ENCODE assay signal across 9 mouse cellular contexts in genomic region chr12:111653434-111653833, GRCm38 (mm10). TPM values are rescaled to one million over a fixed set of nuclear protein-coding genes. Genes with fewer than 3 reads are reported as not detected.
DNase-seq lines count a peak whose midpoint lies in the region; ATAC-seq and TF ChIP-seq lines count a peak whose summit lies in the region.
"Had no signal": no experiment of that assay in that cellular context is flagged by ENCODE, and none has a peak within 500 bp of the region (broad histone marks: within the 10 kb centered on the region; RNA-seq: fewer than 3 reads in every experiment).

No protein-coding gene starts in this region.

- no peaks in the 10 kb centered on the region for H3K27me3 ChIP-seq in thymus, adult 2 months (ENCODE audit: control insufficient read depth, insufficient read depth, low read length)
- no peaks in the 10 kb centered on the region for H3K27me3 ChIP-seq in forebrain, embryonic 15.5 days
- no peaks in the 10 kb centered on the region for H3K27me3 ChIP-seq in hindbrain, embryonic 13.5 days
- no peaks in the 10 kb centered on the region for H3K27me3 ChIP-seq in limb, embryonic 10.5 days (ENCODE audit: low read depth, poor library complexity, severe bottlenecking)
- H3K27me3 ChIP-seq: neural tube, embryonic 13.5 days had no signal

- ATAC-seq in cerebellum, adult (ENCODE audit: insufficient number of reproducible peaks, low FRiP score, low TSS enrichment): peak; percentile 46; the same call in 1 of the 2 replicates
- 0 out of 2 replicates have a peak, but pooled peaks have one; percentile 8 for ATAC-seq in forebrain, embryonic 15.5 days (replicated peaks)
- ATAC-seq in hindbrain, embryonic 13.5 days (ENCODE audit: low FRiP score): no peak

- no peak overlapping the region for H3K9ac ChIP-seq in forebrain, embryonic 15.5 days (replicated peaks)
- H3K9ac ChIP-seq in hindbrain, embryonic 13.5 days: peak overlapping the region; percentile 29; the same call in 1 of the 2 replicates
- H3K9ac ChIP-seq: neural tube, embryonic 13.5 days had no signal

- no peak overlapping the region for H3K4me2 ChIP-seq in forebrain, embryonic 15.5 days (replicated peaks)
- no peak overlapping the region for H3K4me2 ChIP-seq in hindbrain, embryonic 13.5 days
- H3K4me2 ChIP-seq: neural tube, embryonic 13.5 days had no signal

- H3K27ac ChIP-seq in thymus, adult 2 months (ENCODE audit: control insufficient read depth, insufficient read depth, low read length): no peak overlapping the region
- no peak overlapping the region for H3K27ac ChIP-seq in forebrain, embryonic 15.5 days (replicated peaks)
- H3K27ac ChIP-seq in hindbrain, embryonic 13.5 days: no peak overlapping the region
- H3K27ac ChIP-seq in limb, embryonic 10.5 days: no peak overlapping the region

- DNase-seq in thymus, adult 2 months: peak; percentile 56
- no peak for DNase-seq in thymus, adult 18-20 months
- DNase-seq in limb, embryonic 10.5 days (ENCODE audit: low spot score): peak; percentile 55
- DNase-seq in naive thymus-derived CD4-positive, alpha-beta T cell, adult 2 months (ENCODE audit: low read depth): peak; percentile 82
- DNase-seq in thymus, postnatal 25 days: peak; percentile 59

- TF ChIP-seq CTCF in thymus, adult 2 months (IDR thresholded peaks at IDR 0.05; ENCODE audit: borderline replicate concordance, control insufficient read depth, extremely low read depth, insufficient read depth, low read length, poor library complexity): peak; percentile 77; the same call in 1 of the 2 replicates

- 48% methylated on average over 3 of the region's 3 CpGs for WGBS in thymus, adult 2 months
- WGBS in forebrain, embryonic 15.5 days: 21% methylated on average over 3 of the region's 3 CpGs
- 28% methylated on average over 3 of the region's 3 CpGs for WGBS in hindbrain, embryonic 13.5 days
- WGBS in limb, embryonic 10.5 days: 49% methylated on average over 3 of the region's 3 CpGs

- no peak for TF ChIP-seq POLR2A in thymus, adult 2 months (IDR thresholded peaks at IDR 0.05; ENCODE audit: control insufficient read depth, extremely low read depth, insufficient read depth, low read length, poor library complexity)

- peaks cover 35% of the 10 kb centered on the region for H3K36me3 ChIP-seq in thymus, adult 2 months (ENCODE audit: control insufficient read depth, insufficient read depth, low read length)
- H3K36me3 ChIP-seq in forebrain, embryonic 15.5 days: peaks cover 53% of the 10 kb centered on the region
- H3K36me3 ChIP-seq in hindbrain, embryonic 13.5 days: peaks cover 81% of the 10 kb centered on the region
- H3K36me3 ChIP-seq in limb, embryonic 10.5 days: peaks cover 94% of the 10 kb centered on the region

- no peaks in the 10 kb centered on the region for H3K4me1 ChIP-seq in thymus, adult 2 months (replicated peaks; ENCODE audit: control insufficient read depth, insufficient read depth, low read length)
- H3K4me1 ChIP-seq in forebrain, embryonic 15.5 days: no peaks in the 10 kb centered on the region
- H3K4me1 ChIP-seq in hindbrain, embryonic 13.5 days (replicated peaks): peaks cover 5% of the 10 kb centered on the region; the same call in 1 of the 2 replicates
- H3K4me1 ChIP-seq in limb, embryonic 10.5 days: no peaks in the 10 kb centered on the region
- H3K4me1 ChIP-seq: neural tube, embryonic 13.5 days had no signal

- no peaks in the 10 kb centered on the region for H3K9me3 ChIP-seq in forebrain, embryonic 15.5 days
- H3K9me3 ChIP-seq in hindbrain, embryonic 13.5 days: no peaks in the 10 kb centered on the region
- H3K9me3 ChIP-seq in limb, embryonic 10.5 days (replicated peaks): no peaks in the 10 kb centered on the region
- H3K9me3 ChIP-seq: neural tube, embryonic 13.5 days had no signal

- no peak overlapping the region for H3K4me3 ChIP-seq in thymus, adult 2 months (ENCODE audit: control insufficient read depth, insufficient read depth, low read length)
- no peak overlapping the region for H3K4me3 ChIP-seq in forebrain, embryonic 15.5 days
- no peak overlapping the region for H3K4me3 ChIP-seq in hindbrain, embryonic 13.5 days
- H3K4me3 ChIP-seq in limb, embryonic 10.5 days: no peak overlapping the region
- H3K4me3 ChIP-seq: neural tube, embryonic 13.5 days had no signal

RNA-seq across cellular contexts. Expression of gene Ckb, which starts 18.7 kb away (rescaled TPM):
- 107 and 119 TPM in 2 replicates for polyA plus RNA-seq in thymus, adult 2 months (2012; rRNA removed)
- polyA plus RNA-seq in forebrain, embryonic 15.5 days (2015; fragmentation: Nextera tagmentation; extraction: Ambion mirVana): 1,536 and 1,584 TPM in 2 replicates
- polyA plus RNA-seq in hindbrain, embryonic 13.5 days (2015; fragmentation: Nextera tagmentation; extraction: Ambion mirVana): 1,675 and 1,703 TPM in 2 replicates
- 46.5 and 55.9 TPM in 2 replicates for polyA plus RNA-seq in limb, embryonic 10.5 days (2016; fragmentation: Nextera tagmentation; extraction: Ambion mirVana)

RNA-seq across cellular contexts. Expression of gene Trmt61a, which starts 24.5 kb away (rescaled TPM):
- polyA plus RNA-seq in thymus, adult 2 months (2012; rRNA removed): 40.4 and 47.2 TPM in 2 replicates
- polyA plus RNA-seq in forebrain, embryonic 15.5 days (2015; fragmentation: Nextera tagmentation; extraction: Ambion mirVana): 10.6 and 12.0 TPM in 2 replicates
- 8.6 and 9.3 TPM in 2 replicates for polyA plus RNA-seq in hindbrain, embryonic 13.5 days (2015; fragmentation: Nextera tagmentation; extraction: Ambion mirVana)
- polyA plus RNA-seq in limb, embryonic 10.5 days (2016; fragmentation: Nextera tagmentation; extraction: Ambion mirVana): 18.2 and 21.0 TPM in 2 replicates

RNA-seq across cellular contexts. Expression of gene Bag5, which starts 59.6 kb away (rescaled TPM):
- 12.8 and 16.6 TPM in 2 replicates for polyA plus RNA-seq in thymus, adult 2 months (2012; rRNA removed)
- polyA plus RNA-seq in forebrain, embryonic 15.5 days (2015; fragmentation: Nextera tagmentation; extraction: Ambion mirVana): 65.1 and 69.1 TPM in 2 replicates
- polyA plus RNA-seq in hindbrain, embryonic 13.5 days (2015; fragmentation: Nextera tagmentation; extraction: Ambion mirVana): 65.3 and 67.9 TPM in 2 replicates
- 52.6 and 52.9 TPM in 2 replicates for polyA plus RNA-seq in limb, embryonic 10.5 days (2016; fragmentation: Nextera tagmentation; extraction: Ambion mirVana)

RNA-seq across cellular contexts. Expression of gene Apopt1, which starts 59.6 kb away (rescaled TPM):
- polyA plus RNA-seq in thymus, adult 2 months (2012; rRNA removed): 32.3 and 38.8 TPM in 2 replicates
- 48.2 and 48.7 TPM in 2 replicates for polyA plus RNA-seq in forebrain, embryonic 15.5 days (2015; fragmentation: Nextera tagmentation; extraction: Ambion mirVana)
- polyA plus RNA-seq in hindbrain, embryonic 13.5 days (2015; fragmentation: Nextera tagmentation; extraction: Ambion mirVana): 55.1 and 62.1 TPM in 2 replicates
- 57.4 and 64.8 TPM in 2 replicates for polyA plus RNA-seq in limb, embryonic 10.5 days (2016; fragmentation: Nextera tagmentation; extraction: Ambion mirVana)

Comparison
In these comparisons a context has a peak if more than half of its experiments do, and no peak if none do; other contexts are left out.
1. DNase-seq: peak in thymus, adult 2 months (single experiment), limb, embryonic 10.5 days (single experiment), naive thymus-derived CD4-positive, alpha-beta T cell, adult 2 months (single experiment) and thymus, postnatal 25 days (single experiment); none in thymus, adult 18-20 months (0 of 2).
2. RNA of gene Ckb, which starts 18.7 kb away (polyA plus RNA-seq): 1,675 to 1,703 TPM in hindbrain, embryonic 13.5 days and 1,536 to 1,584 TPM in forebrain, embryonic 15.5 days; 107 to 119 TPM in thymus, adult 2 months and 46.5 to 55.9 TPM in limb, embryonic 10.5 days; every median in the first group is over 10 times any median in the second.